Mouse (Mus musculus): ENCODE results near the gene Olfr665. TPM values are rescaled to one million over a fixed set of nuclear protein-coding genes. Genes with fewer than 3 reads are reported as not detected.

The Olfr665 gene
- polyA plus RNA-seq, 1 experiment from 2014 or later: not detected

Other genes starting within 250 kb of the Olfr665 start
- gene Olfr658, start 230.7 kb upstream of the Olfr665 start, polyA plus RNA-seq (2016; fragmentation: Nextera tagmentation; extraction: Ambion mirVana): 0.06 TPM in 1 of 2 replicates, not detected in the other
- not detected in 2 replicates for gene Olfr659, start 211.3 kb upstream of the Olfr665 start, polyA plus RNA-seq (2016; fragmentation: Nextera tagmentation; extraction: Ambion mirVana)
- gene Olfr661, start 191.5 kb upstream of the Olfr665 start, polyA plus RNA-seq (2016; fragmentation: Nextera tagmentation; extraction: Ambion mirVana): not detected in 2 replicates
- not detected in 2 replicates for gene Usp17le, start 100.6 kb upstream of the Olfr665 start, polyA plus RNA-seq (2016; fragmentation: Nextera tagmentation; extraction: Ambion mirVana)
- not detected in 2 replicates for gene Usp17lb, start 35.4 kb upstream of the Olfr665 start, polyA plus RNA-seq (2016; fragmentation: Nextera tagmentation; extraction: Ambion mirVana)
- not detected in 2 replicates for gene Usp17la, start 21.0 kb upstream of the Olfr665 start, polyA plus RNA-seq (2016; fragmentation: Nextera tagmentation; extraction: Ambion mirVana)
- gene Olfr666, start 17.9 kb downstream of the Olfr665 start, polyA plus RNA-seq (2016; fragmentation: Nextera tagmentation; extraction: Ambion mirVana): 0.27 TPM in 1 of 2 replicates, not detected in the other
- gene Olfr667, start 43.5 kb downstream of the Olfr665 start, polyA plus RNA-seq (2016; fragmentation: Nextera tagmentation; extraction: Ambion mirVana): not detected in 2 replicates
- not detected in 2 replicates for gene Olfr668, start 50.0 kb downstream of the Olfr665 start, polyA plus RNA-seq (2016; fragmentation: Nextera tagmentation; extraction: Ambion mirVana)
- gene Olfr669, start 56.2 kb downstream of the Olfr665 start, polyA plus RNA-seq (2016; fragmentation: Nextera tagmentation; extraction: Ambion mirVana): not detected in 2 replicates
- gene Olfr670, start 84.6 kb downstream of the Olfr665 start, polyA plus RNA-seq (2016; fragmentation: Nextera tagmentation; extraction: Ambion mirVana): not detected in 2 replicates
- not detected in 2 replicates for gene Olfr671, start 101.1 kb downstream of the Olfr665 start, polyA plus RNA-seq (2016; fragmentation: Nextera tagmentation; extraction: Ambion mirVana)
- not detected in 2 replicates for gene Olfr672, start 124.0 kb downstream of the Olfr665 start, polyA plus RNA-seq (2016; fragmentation: Nextera tagmentation; extraction: Ambion mirVana)
- gene Olfr675, start 150.4 kb downstream of the Olfr665 start, polyA plus RNA-seq (2016; fragmentation: Nextera tagmentation; extraction: Ambion mirVana): not detected in 2 replicates
- gene Olfr676, start 154.7 kb downstream of the Olfr665 start, polyA plus RNA-seq (2016; fragmentation: Nextera tagmentation; extraction: Ambion mirVana): not detected in 2 replicates
- gene Olfr677, start 173.3 kb downstream of the Olfr665 start, polyA plus RNA-seq (2016; fragmentation: Nextera tagmentation; extraction: Ambion mirVana): not detected in 2 replicates
- gene Olfr678, start 186.4 kb downstream of the Olfr665 start, polyA plus RNA-seq (2016; fragmentation: Nextera tagmentation; extraction: Ambion mirVana): not detected in 2 replicates
- gene Olfr679, start 203.2 kb downstream of the Olfr665 start, polyA plus RNA-seq (2016; fragmentation: Nextera tagmentation; extraction: Ambion mirVana): not detected in 2 replicates
- not detected in 2 replicates for gene Olfr680-ps1, start 214.8 kb downstream of the Olfr665 start, polyA plus RNA-seq (2016; fragmentation: Nextera tagmentation; extraction: Ambion mirVana)
- gene Olfr681, start 238.8 kb downstream of the Olfr665 start, polyA plus RNA-seq (2016; fragmentation: Nextera tagmentation; extraction: Ambion mirVana): not detected in 2 replicates

All from forebrain, embryonic 12.5 days (tissue).